Mouse (Mus musculus) MEL (cell line): ENCODE data around the gene Prss54.

Experiments
- CHD2 ChIP-seq: IDR thresholded peaks from 2 replicates; pipeline ENCODE4 v1.6.1; 2011; ENCODE audit warnings: low read length, improper control_type of control experiment
- CTCF ChIP-seq, 3 experiments: IDR thresholded peaks in 2 of 3; conservative IDR thresholded peaks in 1 of 3; 2 replicates each; pipeline ENCODE4 v1.5.1; 2011 to 2012; ENCODE audit warnings: low read length in 3 of 3, low read depth in 2 of 3, mild to moderate bottlenecking in 2 of 3, improper control_type of control experiment in 1 of 3, inconsistent platforms in 1 of 3, mixed read lengths in 1 of 3, moderate library complexity in 1 of 3; ENCODE audit not compliant: control insufficient read depth in 1 of 3, insufficient read depth in 1 of 3, poor library complexity in 1 of 3, severe bottlenecking in 1 of 3
- E2F4 ChIP-seq: IDR thresholded peaks from 2 replicates; pipeline ENCODE4 v1.6.1; 2011; ENCODE audit warnings: low read depth, low read length, improper control_type of control experiment, borderline replicate concordance
- ELF1 ChIP-seq: IDR thresholded peaks from 2 replicates; pipeline ENCODE4 v1.6.1; 2014; ENCODE audit warnings: low read depth, mild to moderate bottlenecking, inconsistent platforms, low read length, improper control_type of control experiment, moderate library complexity
- MAX ChIP-seq: IDR thresholded peaks from 2 replicates; pipeline ENCODE4 v1.6.1; 2011; ENCODE audit warnings: low read length, improper control_type of control experiment
- MYB ChIP-seq: IDR thresholded peaks from 2 replicates; pipeline ENCODE4 v1.6.1; 2011; ENCODE audit warnings: mild to moderate bottlenecking, low read depth, low read length, improper control_type of control experiment
- NELFE ChIP-seq: IDR thresholded peaks from 2 replicates; pipeline ENCODE4 v1.6.1; 2011; ENCODE audit warnings: low read depth, low read length, improper control_type of control experiment
- POLR2A ChIP-seq, 2 experiments: IDR thresholded peaks; 2 replicates each; pipeline ENCODE4 v1.6.1; 2011 to 2012; ENCODE audit warnings: low read length in 2 of 2, mild to moderate bottlenecking in 2 of 2, control low read depth in 1 of 2, improper control_type of control experiment in 1 of 2, low read depth in 1 of 2, moderate library complexity in 1 of 2; ENCODE audit not compliant: control insufficient read depth in 1 of 2, insufficient read depth in 1 of 2, poor library complexity in 1 of 2
- POLR2AphosphoS2 ChIP-seq: IDR thresholded peaks from 2 replicates; pipeline ENCODE4 v1.6.1; 2011; ENCODE audit warnings: low read length, improper control_type of control experiment
- SIN3A ChIP-seq: IDR thresholded peaks from 2 replicates; pipeline ENCODE4 v1.6.1; 2012; ENCODE audit warnings: low read length, improper control_type of control experiment, inconsistent platforms
- TAL1 ChIP-seq: IDR thresholded peaks from 2 replicates; pipeline ENCODE4 v1.6.1; 2012; ENCODE audit warnings: mild to moderate bottlenecking, inconsistent platforms, low read length, moderate library complexity, mixed read lengths
- TCF12 ChIP-seq: IDR thresholded peaks from 2 replicates; pipeline ENCODE4 v1.6.1; 2014; ENCODE audit warnings: low read depth, mild to moderate bottlenecking, inconsistent platforms, low read length, improper control_type of control experiment, moderate library complexity
- USF1 ChIP-seq: IDR thresholded peaks from 2 replicates; pipeline ENCODE4 v1.6.1; 2014; ENCODE audit warnings: low read depth, mild to moderate bottlenecking, inconsistent platforms, low read length, improper control_type of control experiment, moderate library complexity
- ZNF384 ChIP-seq: IDR thresholded peaks from 2 replicates; pipeline ENCODE4 v1.6.1; 2012; ENCODE audit warnings: low read depth, mild to moderate bottlenecking, inconsistent platforms, low read length, improper control_type of control experiment

DNA sequence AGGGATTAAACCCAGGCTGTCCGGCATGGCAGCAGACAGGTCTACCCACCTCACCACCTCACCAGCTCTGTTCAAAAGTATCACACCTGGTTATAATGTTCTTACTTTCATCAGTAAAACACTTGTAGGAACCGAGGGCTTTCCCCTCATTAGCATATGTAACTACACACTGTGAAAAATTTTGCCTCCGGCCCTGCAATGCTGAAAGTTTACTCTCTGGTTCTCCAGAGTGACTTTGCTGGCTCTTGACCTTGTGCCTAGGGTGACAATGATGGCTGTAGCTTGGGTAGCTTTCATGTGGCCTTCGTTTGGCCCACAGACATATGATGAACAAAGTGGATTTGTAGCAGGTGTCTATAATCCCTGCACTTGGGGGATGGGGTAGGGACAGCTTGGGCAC, 29.2 kb downstream of the Prss54 start:
- TF ChIP-seq MAX = no peak
- TF ChIP-seq TAL1 = no peak
- no peak for TF ChIP-seq POLR2A (IDR thresholded peaks at IDR 0.05; ENCODE audit: control insufficient read depth in 1 of 2, insufficient read depth in 1 of 2, low read depth in 1 of 2, low read length in 2 of 2, poor library complexity in 1 of 2)
- TF ChIP-seq CTCF (IDR thresholded peaks at IDR 0.05 in 2 of 3, conservative IDR thresholded peaks at IDR 0.05 in 1 of 3; ENCODE audit: control insufficient read depth in 1 of 3, insufficient read depth in 1 of 3, low read depth in 2 of 3, low read length in 3 of 3, poor library complexity in 1 of 3, severe bottlenecking in 1 of 3) = no peak
- TF ChIP-seq ELF1 = no peak
- no peak for TF ChIP-seq E2F4
- TF ChIP-seq SIN3A = no peak
- no peak for TF ChIP-seq USF1
- TF ChIP-seq MYB = no peak
- TF ChIP-seq ZNF384 = no peak
- TF ChIP-seq POLR2AphosphoS2 = no peak
- no peak for TF ChIP-seq TCF12
- no peak for TF ChIP-seq CHD2
- no peak for TF ChIP-seq NELFE
